ENCODE assay signal across 9 mouse cellular contexts in the genomic region with DNA sequence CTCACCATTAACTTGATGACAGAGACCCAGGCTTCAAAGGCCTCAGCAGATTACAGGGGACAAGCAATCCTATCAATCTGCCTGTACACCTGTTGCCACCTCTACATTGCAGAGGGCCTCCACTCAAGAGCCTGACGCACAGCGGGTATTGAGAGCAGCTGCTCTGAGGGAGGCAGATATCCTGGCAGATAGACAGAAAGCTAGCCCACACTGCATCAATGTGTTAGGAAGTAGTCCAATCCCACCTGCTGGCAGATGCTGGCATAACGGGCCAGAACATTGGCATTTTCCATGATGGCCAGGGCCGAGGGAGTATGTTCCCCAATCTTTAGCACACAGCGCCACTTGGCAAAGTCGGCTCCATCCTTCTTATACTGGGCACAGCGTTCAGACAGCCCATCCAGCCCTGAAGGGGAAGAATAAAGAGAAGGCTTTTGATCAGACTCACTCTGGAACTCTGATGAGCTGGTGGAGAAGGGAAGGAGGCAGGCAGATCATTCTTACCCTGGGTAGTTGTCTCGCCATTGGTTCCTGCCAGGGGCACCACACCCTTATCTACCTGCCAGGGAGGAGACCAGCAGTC. TPM values are rescaled to one million over a fixed set of nuclear protein-coding genes. Genes with fewer than 3 reads are reported as not detected.
DNase-seq lines count a peak whose midpoint lies in the region; ATAC-seq and TF ChIP-seq lines count a peak whose summit lies in the region.
"Had no signal": no experiment of that assay in that cellular context is flagged by ENCODE, and none has a peak within 500 bp of the region (broad histone marks: within the 10 kb centered on the region; RNA-seq: fewer than 3 reads in every experiment).

No protein-coding gene starts in this region.

- WGBS in hindbrain, embryonic 10.5 days: 83% methylated on average over 8 of the region's 8 CpGs
- 80% methylated on average over 8 of the region's 8 CpGs for WGBS in hindbrain, embryonic 11.5 days
- 68% methylated on average over 8 of the region's 8 CpGs for WGBS in hindbrain, embryonic 14.5 days
- WGBS in liver, embryonic 12.5 days (ENCODE audit: insufficient replicate concordance): 72% methylated on average over 8 of the region's 8 CpGs
- 74% methylated on average over 8 of the region's 8 CpGs for WGBS in stomach, embryonic 15.5 days

- no peaks in the 10 kb centered on the region for H3K27me3 ChIP-seq in hindbrain, embryonic 10.5 days (ENCODE audit: insufficient read depth, poor library complexity, severe bottlenecking)
- H3K27me3 ChIP-seq in hindbrain, embryonic 11.5 days (ENCODE audit: control insufficient read depth, insufficient read depth, low read length): no peaks in the 10 kb centered on the region
- no peaks in the 10 kb centered on the region for H3K27me3 ChIP-seq in C2C12 (ENCODE audit: control insufficient read depth, insufficient read depth, insufficient read length)
- no peaks in the 10 kb centered on the region for H3K27me3 ChIP-seq in hindbrain, embryonic 14.5 days (ENCODE audit: control insufficient read depth, insufficient read depth, low read length)
- H3K27me3 ChIP-seq in liver, embryonic 12.5 days (replicated peaks): no peaks in the 10 kb centered on the region
- H3K27me3 ChIP-seq in stomach, embryonic 15.5 days (replicated peaks): no peaks in the 10 kb centered on the region

- no peak overlapping the region for H3K4me2 ChIP-seq in hindbrain, embryonic 11.5 days (replicated peaks; ENCODE audit: low read depth, low read length)
- peak overlapping the region; percentile 72 for H3K4me2 ChIP-seq in hindbrain, embryonic 14.5 days (replicated peaks)
- peak overlapping the region; percentile 91 for H3K4me2 ChIP-seq in liver, embryonic 12.5 days
- H3K4me2 ChIP-seq in stomach, embryonic 15.5 days: peak overlapping the region; percentile 85

- peak overlapping the region; percentile 31 for H3ac ChIP-seq in C2C12 (ENCODE audit: control insufficient read depth, insufficient read length, low read depth)

- H3K79me2 ChIP-seq in C2C12 (ENCODE audit: control insufficient read depth, insufficient read depth): peaks cover 48% of the 10 kb centered on the region

- H3K79me3 ChIP-seq in C2C12 (ENCODE audit: low read depth): peaks cover 36% of the 10 kb centered on the region

- ATAC-seq in hindbrain, embryonic 11.5 days (ENCODE audit: low FRiP score): no peak
- ATAC-seq in hindbrain, embryonic 14.5 days (ENCODE audit: low FRiP score): no peak
- no peak for ATAC-seq in liver, embryonic 12.5 days
- no peak for ATAC-seq in stomach, embryonic 15.5 days (ENCODE audit: insufficient read depth, low FRiP score, low read depth)

- no peaks in the 10 kb centered on the region for H3K9me3 ChIP-seq in hindbrain, embryonic 10.5 days
- no peaks in the 10 kb centered on the region for H3K9me3 ChIP-seq in hindbrain, embryonic 11.5 days (ENCODE audit: control insufficient read depth, low read length)
- no peaks in the 10 kb centered on the region for H3K9me3 ChIP-seq in hindbrain, embryonic 14.5 days (ENCODE audit: control insufficient read depth, low read length)
- H3K9me3 ChIP-seq in liver, embryonic 12.5 days (replicated peaks): no peaks in the 10 kb centered on the region
- no peaks in the 10 kb centered on the region for H3K9me3 ChIP-seq in stomach, embryonic 15.5 days

- peaks cover 62% of the 10 kb centered on the region for H3K4me1 ChIP-seq in hindbrain, embryonic 10.5 days (replicated peaks)
- peaks cover 2% of the 10 kb centered on the region for H3K4me1 ChIP-seq in hindbrain, embryonic 11.5 days (replicated peaks; ENCODE audit: control insufficient read depth, insufficient read depth, low read length)
- no peaks in the 10 kb centered on the region; the same call in 1 of the 2 replicates for H3K4me1 ChIP-seq in brown adipose tissue, adult 24 weeks (ENCODE audit: control insufficient read depth, insufficient read depth, insufficient read length, low read length)
- H3K4me1 ChIP-seq in hindbrain, embryonic 14.5 days (replicated peaks; ENCODE audit: control insufficient read depth, insufficient read depth, low read length): peaks cover 28% of the 10 kb centered on the region
- peaks cover 81% of the 10 kb centered on the region for H3K4me1 ChIP-seq in liver, embryonic 12.5 days
- H3K4me1 ChIP-seq in stomach, embryonic 15.5 days: peaks cover 29% of the 10 kb centered on the region

- H3K4me3 ChIP-seq in hindbrain, embryonic 10.5 days: peak overlapping the region; percentile 84
- H3K4me3 ChIP-seq in hindbrain, embryonic 11.5 days (ENCODE audit: low read depth, low read length): no peak overlapping the region
- no peak overlapping the region for H3K4me3 ChIP-seq in C2C12 (ENCODE audit: insufficient read depth, poor library complexity, severe bottlenecking)
- H3K4me3 ChIP-seq in brown adipose tissue, adult 24 weeks (ENCODE audit: insufficient read depth, low read depth, low read length): peak overlapping the region; percentile 90
- H3K4me3 ChIP-seq in hindbrain, embryonic 14.5 days (replicated peaks; ENCODE audit: low read length): peak overlapping the region; percentile 81
- peak overlapping the region; percentile 77 for H3K4me3 ChIP-seq in liver, embryonic 12.5 days
- peak overlapping the region; percentile 72 for H3K4me3 ChIP-seq in stomach, embryonic 15.5 days (replicated peaks)

- 0 out of 2 replicates have a peak overlapping the region, but pooled peaks have one; percentile 12 for H3K27ac ChIP-seq in hindbrain, embryonic 10.5 days
- no peak overlapping the region for H3K27ac ChIP-seq in hindbrain, embryonic 11.5 days (ENCODE audit: low read depth, low read length)
- H3K27ac ChIP-seq in brown adipose tissue, adult 24 weeks (replicated peaks; ENCODE audit: low read depth, low read length): peak overlapping the region; percentile 97; the same call in 1 of the 2 replicates
- H3K27ac ChIP-seq in hindbrain, embryonic 14.5 days: peak overlapping the region; percentile 93; the same call in 1 of the 2 replicates
- peak overlapping the region; percentile 93 for H3K27ac ChIP-seq in liver, embryonic 12.5 days
- H3K27ac ChIP-seq in stomach, embryonic 15.5 days: no peak overlapping the region

- peak; percentile 38 for DNase-seq in hindbrain, embryonic 10.5 days (ENCODE audit: low spot score)
- no peak for DNase-seq in hindbrain, embryonic 11.5 days (ENCODE audit: low spot score)
- DNase-seq in hindbrain, embryonic 14.5 days (ENCODE audit: low spot score): no peak
- DNase-seq in adrenal gland, postnatal 4 days (ENCODE audit: low spot score in 2 of 2): no peak

- TF ChIP-seq CTCF in C2C12 (IDR thresholded peaks at IDR 0.05; ENCODE audit: control insufficient read depth, insufficient read depth, insufficient read length): no peak

- H3K36me3 ChIP-seq in hindbrain, embryonic 10.5 days: peaks cover 54% of the 10 kb centered on the region
- 0 out of 2 replicates have a peak, but pooled peaks cover 3% of the 10 kb centered on the region for H3K36me3 ChIP-seq in hindbrain, embryonic 11.5 days (ENCODE audit: control insufficient read depth, insufficient read depth, low read length)
- H3K36me3 ChIP-seq in C2C12 (ENCODE audit: control insufficient read depth, insufficient read depth): peaks cover 36% of the 10 kb centered on the region
- H3K36me3 ChIP-seq in hindbrain, embryonic 14.5 days (replicated peaks; ENCODE audit: control insufficient read depth, insufficient read depth): peaks cover 32% of the 10 kb centered on the region
- peaks cover 41% of the 10 kb centered on the region for H3K36me3 ChIP-seq in liver, embryonic 12.5 days
- peaks cover 27% of the 10 kb centered on the region for H3K36me3 ChIP-seq in stomach, embryonic 15.5 days

- H3K9ac ChIP-seq in hindbrain, embryonic 11.5 days (ENCODE audit: low read depth, low read length): no peak overlapping the region
- peak overlapping the region; percentile 93; the same call in 1 of the 2 replicates for H3K9ac ChIP-seq in hindbrain, embryonic 14.5 days
- H3K9ac ChIP-seq in liver, embryonic 12.5 days: peak overlapping the region; percentile 85; the same call in 1 of the 2 replicates
- no peak overlapping the region; the same call in 1 of the 2 replicates for H3K9ac ChIP-seq in stomach, embryonic 15.5 days

RNA-seq across cellular contexts. Expression of gene Fam57b, which starts 1.0 kb away (rescaled TPM):
- polyA plus RNA-seq in hindbrain, embryonic 10.5 days (2016; fragmentation: Nextera tagmentation; extraction: Ambion mirVana): 4.7 and 12.7 TPM in 2 replicates
- polyA plus RNA-seq in hindbrain, embryonic 11.5 days (2014; fragmentation: Nextera tagmentation; extraction: Ambion mirVana): 14.6 and 16.3 TPM in 2 replicates
- polyA plus RNA-seq in C2C12 (2012; fragmentation: generic; extraction: Trizol): 0.08 TPM
- 50.7 and 63.7 TPM in 2 replicates for polyA plus RNA-seq in brown adipose tissue, adult 24 weeks (2012; ENCODE audit: insufficient read depth, insufficient read length, missing spikeins)
- 53.2 and 54.7 TPM in 2 replicates for polyA plus RNA-seq in hindbrain, embryonic 14.5 days (2014; fragmentation: Nextera tagmentation; extraction: Ambion mirVana)
- not detected in 2 replicates for polyA plus RNA-seq in liver, embryonic 12.5 days (2016; fragmentation: Nextera tagmentation; extraction: Ambion mirVana)
- 0.73 and 0.74 TPM in 2 replicates for polyA plus RNA-seq in stomach, embryonic 15.5 days (2015; fragmentation: Nextera tagmentation; extraction: Ambion mirVana)
- total RNA-seq in adrenal gland, postnatal 4 days (2021): 10 to 100 TPM; 16.7 to 18.0 TPM
- total RNA-seq: neutrophil, adult 5-6 weeks had no signal

RNA-seq across cellular contexts. Expression of gene Ppp4c, which starts 4.1 kb away (rescaled TPM):
- polyA plus RNA-seq in hindbrain, embryonic 10.5 days (2016; fragmentation: Nextera tagmentation; extraction: Ambion mirVana): 391 and 411 TPM in 2 replicates
- polyA plus RNA-seq in hindbrain, embryonic 11.5 days (2014; fragmentation: Nextera tagmentation; extraction: Ambion mirVana): 313 and 330 TPM in 2 replicates
- 189 TPM for polyA plus RNA-seq in C2C12 (2012; fragmentation: generic; extraction: Trizol)
- polyA plus RNA-seq in brown adipose tissue, adult 24 weeks (2012; ENCODE audit: insufficient read depth, insufficient read length, missing spikeins): 46.4 and 53.3 TPM in 2 replicates
- 177 and 182 TPM in 2 replicates for polyA plus RNA-seq in hindbrain, embryonic 14.5 days (2014; fragmentation: Nextera tagmentation; extraction: Ambion mirVana)
- 191 and 205 TPM in 2 replicates for polyA plus RNA-seq in liver, embryonic 12.5 days (2016; fragmentation: Nextera tagmentation; extraction: Ambion mirVana)
- 237 and 240 TPM in 2 replicates for polyA plus RNA-seq in stomach, embryonic 15.5 days (2015; fragmentation: Nextera tagmentation; extraction: Ambion mirVana)
- total RNA-seq in adrenal gland, postnatal 4 days (2021): 100 to 1,000 TPM; 134 to 142 TPM

RNA-seq across cellular contexts. Expression of gene Tbx6, which starts 15.2 kb away (rescaled TPM):
- polyA plus RNA-seq in hindbrain, embryonic 10.5 days (2016; fragmentation: Nextera tagmentation; extraction: Ambion mirVana): 0.22 and 0.47 TPM in 2 replicates
- polyA plus RNA-seq in hindbrain, embryonic 11.5 days (2014; fragmentation: Nextera tagmentation; extraction: Ambion mirVana): 0.25 and 0.79 TPM in 2 replicates
- polyA plus RNA-seq in C2C12 (2012; fragmentation: generic; extraction: Trizol): 0.01 TPM
- not detected in 2 replicates for polyA plus RNA-seq in brown adipose tissue, adult 24 weeks (2012; ENCODE audit: insufficient read depth, insufficient read length, missing spikeins)
- polyA plus RNA-seq in hindbrain, embryonic 14.5 days (2014; fragmentation: Nextera tagmentation; extraction: Ambion mirVana): 0.21 and 0.26 TPM in 2 replicates
- 0.33 and 0.50 TPM in 2 replicates for polyA plus RNA-seq in liver, embryonic 12.5 days (2016; fragmentation: Nextera tagmentation; extraction: Ambion mirVana)
- 0.46 and 0.66 TPM in 2 replicates for polyA plus RNA-seq in stomach, embryonic 15.5 days (2015; fragmentation: Nextera tagmentation; extraction: Ambion mirVana)
- under 1 TPM; 0.65 to 0.90 TPM for total RNA-seq in adrenal gland, postnatal 4 days (2021)

RNA-seq across cellular contexts. Expression of gene Ypel3, which starts 19.7 kb away (rescaled TPM):
- 51.3 and 89.7 TPM in 2 replicates for polyA plus RNA-seq in hindbrain, embryonic 10.5 days (2016; fragmentation: Nextera tagmentation; extraction: Ambion mirVana)
- polyA plus RNA-seq in hindbrain, embryonic 11.5 days (2014; fragmentation: Nextera tagmentation; extraction: Ambion mirVana): 114 and 119 TPM in 2 replicates
- polyA plus RNA-seq in C2C12 (2012; fragmentation: generic; extraction: Trizol): 16.6 TPM
- polyA plus RNA-seq in brown adipose tissue, adult 24 weeks (2012; ENCODE audit: insufficient read depth, insufficient read length, missing spikeins): 156 and 157 TPM in 2 replicates
- polyA plus RNA-seq in hindbrain, embryonic 14.5 days (2014; fragmentation: Nextera tagmentation; extraction: Ambion mirVana): 206 and 218 TPM in 2 replicates
- polyA plus RNA-seq in liver, embryonic 12.5 days (2016; fragmentation: Nextera tagmentation; extraction: Ambion mirVana): 77.2 and 78.5 TPM in 2 replicates
- polyA plus RNA-seq in stomach, embryonic 15.5 days (2015; fragmentation: Nextera tagmentation; extraction: Ambion mirVana): 81.9 and 93.0 TPM in 2 replicates
- 100 to 1,000 TPM; 112 to 122 TPM for total RNA-seq in adrenal gland, postnatal 4 days (2021)

RNA-seq across cellular contexts. Expression of gene Gdpd3, which starts 30.3 kb away (rescaled TPM):
- polyA plus RNA-seq in hindbrain, embryonic 10.5 days (2016; fragmentation: Nextera tagmentation; extraction: Ambion mirVana): 0.55 and 1.3 TPM in 2 replicates
- 0.97 and 1.4 TPM in 2 replicates for polyA plus RNA-seq in hindbrain, embryonic 11.5 days (2014; fragmentation: Nextera tagmentation; extraction: Ambion mirVana)
- 1.7 TPM for polyA plus RNA-seq in C2C12 (2012; fragmentation: generic; extraction: Trizol)
- not detected in 2 replicates for polyA plus RNA-seq in brown adipose tissue, adult 24 weeks (2012; ENCODE audit: insufficient read depth, insufficient read length, missing spikeins)
- 1.0 and 1.8 TPM in 2 replicates for polyA plus RNA-seq in hindbrain, embryonic 14.5 days (2014; fragmentation: Nextera tagmentation; extraction: Ambion mirVana)
- polyA plus RNA-seq in liver, embryonic 12.5 days (2016; fragmentation: Nextera tagmentation; extraction: Ambion mirVana): 0.54 and 0.78 TPM in 2 replicates
- 3.1 and 3.3 TPM in 2 replicates for polyA plus RNA-seq in stomach, embryonic 15.5 days (2015; fragmentation: Nextera tagmentation; extraction: Ambion mirVana)
- total RNA-seq in adrenal gland, postnatal 4 days (2021): 1 to 10 TPM; 9.3 to 9.5 TPM

Comparison
In these comparisons a context has a peak if more than half of its experiments do, and no peak if none do; other contexts are left out.
1. H3K27ac ChIP-seq: peak in hindbrain, embryonic 10.5 days (single experiment), brown adipose tissue, adult 24 weeks (single experiment), hindbrain, embryonic 14.5 days (single experiment) and liver, embryonic 12.5 days (single experiment); none in hindbrain, embryonic 11.5 days (single experiment) and stomach, embryonic 15.5 days (single experiment).
2. H3K4me3 ChIP-seq: peak in hindbrain, embryonic 10.5 days (single experiment), brown adipose tissue, adult 24 weeks (single experiment), hindbrain, embryonic 14.5 days (single experiment), liver, embryonic 12.5 days (single experiment) and stomach, embryonic 15.5 days (single experiment); none in hindbrain, embryonic 11.5 days (single experiment) and C2C12 (single experiment).
3. H3K9ac ChIP-seq: peak in hindbrain, embryonic 14.5 days (single experiment) and liver, embryonic 12.5 days (single experiment); none in hindbrain, embryonic 11.5 days (single experiment) and stomach, embryonic 15.5 days (single experiment).